Mouse (Mus musculus): Measurements from ENCODE around the gene Ccdc113.

Gene Ccdc113

GRCm38 (mm10) chr8:95533584-95534387, at the start of gene Ccdc113:
TSS of gene Ccdc113 (plus strand) at chr8:95534085.
- peak in 1 of 2 experiments; percentile 20 for DNase-seq (ENCODE audit: low spot score in 2 of 2)

- DNase-seq (ENCODE audit: low spot score in 2 of 2): peak; percentile 16 to 71
Measured at GRCm38 (mm10) chr8:95487800-95488697, 45.8 kb upstream of the Ccdc113 start.

- peak; percentile 90 to 99 for DNase-seq (ENCODE audit: low spot score in 2 of 2)
Measured at GRCm38 (mm10) chr8:95488698-95489332, 45.1 kb upstream of the Ccdc113 start.

DNA sequence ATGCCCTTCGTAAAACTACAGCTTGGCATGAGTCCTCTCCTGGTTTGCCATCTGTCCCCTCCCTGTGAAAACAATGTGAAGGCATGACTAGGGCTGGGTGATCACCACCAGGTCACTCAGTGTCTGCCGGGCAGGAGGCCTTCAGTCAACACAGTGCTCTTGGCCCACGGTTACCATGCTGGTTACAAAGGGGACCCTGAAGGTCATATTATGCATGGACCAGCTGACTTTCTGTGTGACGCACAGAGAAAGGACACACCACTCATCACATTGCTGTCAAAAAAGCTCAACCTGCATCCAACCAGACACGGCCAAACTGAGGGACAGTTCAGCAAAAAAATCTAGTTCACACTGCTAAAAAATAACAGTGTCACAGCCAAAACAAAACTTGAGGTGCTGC, 43.9 kb upstream of the Ccdc113 start, which contains the start of gene Csnk2a2:
Gene Csnk2a2, minus strand, starts transcription at position 34 of the 400 bp plus-strand sequence.
- DNase-seq (ENCODE audit: low spot score in 2 of 2): no peak

- DNase-seq (ENCODE audit: low spot score in 2 of 2): no peak
Measured at GRCm38 (mm10) chr8:95492057-95492456, 41.8 kb upstream of the Ccdc113 start.

DNA sequence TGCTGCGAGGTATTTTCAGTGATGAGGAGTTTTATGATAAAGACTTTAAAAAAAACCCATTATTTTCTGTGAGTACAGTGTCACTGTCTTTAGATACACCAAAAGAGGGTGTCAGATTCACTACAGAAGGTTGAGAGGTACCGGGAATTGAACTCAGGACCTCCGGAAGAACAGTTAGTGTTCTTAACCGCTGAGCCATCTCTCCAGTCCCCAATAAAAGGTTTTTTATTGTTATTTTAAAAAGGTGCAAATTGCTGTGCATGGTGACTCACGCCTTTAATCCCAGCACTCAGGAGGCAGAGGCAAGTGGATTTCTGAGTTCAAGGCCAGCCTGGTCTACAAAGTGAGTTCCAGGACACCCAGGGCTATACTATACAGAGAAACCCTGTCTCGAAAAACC, 38.4 kb upstream of the Ccdc113 start:
- no peak for DNase-seq (ENCODE audit: low spot score in 2 of 2)

DNA sequence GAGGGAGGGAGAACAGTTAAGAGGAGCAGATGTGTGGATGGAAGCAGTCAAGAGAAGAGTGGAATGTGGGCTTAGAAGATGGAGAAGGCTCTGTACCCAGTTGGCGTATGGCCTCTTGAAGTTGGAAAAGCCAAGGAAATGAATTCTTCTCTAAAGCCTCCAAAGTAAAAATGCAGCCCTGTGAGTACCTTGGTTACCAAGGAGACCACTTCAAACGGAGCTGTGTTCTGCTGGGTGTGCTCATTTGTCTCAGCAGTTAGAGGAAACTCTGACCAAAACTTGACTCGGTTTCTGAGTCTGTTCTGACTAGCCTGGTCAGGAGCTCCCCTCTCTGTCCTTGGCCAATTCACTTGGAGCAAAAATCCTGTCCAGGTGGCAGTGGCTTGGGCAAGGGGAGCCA, 37.5 kb upstream of the Ccdc113 start:
- no peak for DNase-seq (ENCODE audit: low spot score in 2 of 2)

GRCm38 (mm10) chr8:95497821-95498220, 36.1 kb upstream of the Ccdc113 start:
- DNase-seq (ENCODE audit: low spot score in 2 of 2): no peak

DNA sequence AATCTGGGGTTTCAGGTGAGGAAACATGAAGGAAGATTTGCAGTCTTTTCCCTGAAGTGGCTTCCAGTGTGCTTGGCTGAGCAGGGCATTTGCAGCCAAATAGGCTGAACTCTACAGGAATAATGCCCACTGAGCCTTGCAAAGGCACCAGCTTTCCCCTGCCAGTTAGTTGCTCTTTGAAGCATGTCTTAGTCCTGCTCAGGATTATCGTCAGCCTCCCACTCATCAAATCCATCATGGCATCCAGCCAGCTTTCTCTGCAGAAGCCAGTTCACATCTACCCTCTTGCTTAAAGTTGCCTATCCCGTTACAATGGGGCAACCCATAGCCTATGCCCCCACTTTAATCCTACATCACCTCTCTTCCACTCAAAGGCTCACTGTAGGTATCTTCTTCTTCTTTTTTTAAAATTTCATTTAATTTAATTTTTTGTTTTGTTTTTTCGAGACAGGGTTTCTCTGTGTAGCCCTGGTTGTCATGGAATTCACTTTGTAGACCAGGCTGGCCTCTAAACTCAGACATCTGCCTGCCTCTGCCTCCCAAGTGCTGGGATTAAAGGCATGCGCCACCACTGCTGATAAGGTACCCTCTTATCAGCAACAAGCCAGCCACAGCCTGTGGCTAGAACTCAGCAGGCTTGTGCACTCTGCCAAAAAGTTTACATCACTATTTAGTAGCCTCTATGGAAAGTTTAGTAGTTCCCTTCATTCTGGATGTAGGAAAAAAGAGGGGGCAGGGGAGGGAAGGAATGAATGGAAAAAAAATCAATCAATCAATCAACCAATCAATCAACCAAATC, 34.4 kb upstream of the Ccdc113 start:
- no peak for DNase-seq (ENCODE audit: low spot score in 2 of 2)

DNA sequence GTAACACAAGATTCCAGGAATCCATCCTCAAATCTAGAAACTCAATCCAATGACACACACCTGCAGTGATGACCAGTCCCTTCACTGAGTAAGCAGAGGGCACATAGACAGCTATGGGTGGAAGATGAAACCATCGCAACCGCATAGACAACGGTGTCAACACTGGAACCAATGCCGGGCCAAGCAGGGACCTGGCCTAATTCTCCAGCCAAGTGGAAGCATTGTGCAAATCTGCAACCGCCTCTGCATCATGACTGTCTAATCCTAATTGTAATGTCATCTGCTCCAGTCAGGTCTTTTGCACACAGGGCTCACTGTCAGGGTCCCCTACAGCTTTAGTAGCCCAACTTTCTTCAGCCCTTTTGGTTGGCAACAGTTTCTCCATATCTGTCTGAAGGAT, 33.4 kb upstream of the Ccdc113 start:
- no peak for DNase-seq (ENCODE audit: low spot score in 2 of 2)

DNA sequence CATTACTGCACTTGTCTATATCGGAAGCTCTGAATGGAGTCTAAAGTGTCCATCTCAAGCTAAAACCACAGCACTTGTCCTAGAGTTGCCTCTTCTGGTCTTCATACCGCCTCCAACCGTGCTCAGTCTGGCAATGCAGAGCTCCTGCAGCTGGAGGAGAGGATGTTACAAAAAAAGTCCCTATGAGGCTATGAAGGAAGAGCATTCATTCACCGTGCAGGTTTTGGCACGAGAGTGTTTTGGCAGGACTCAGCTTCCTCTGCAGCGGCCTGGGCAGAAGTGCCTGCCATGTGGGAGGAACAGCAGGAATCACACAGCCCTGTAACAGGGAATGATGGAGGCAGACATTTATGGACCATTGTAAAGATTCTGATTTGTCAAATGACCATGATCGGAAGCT, 31.5 kb upstream of the Ccdc113 start:
- DNase-seq (ENCODE audit: low spot score in 2 of 2): no peak

DNA sequence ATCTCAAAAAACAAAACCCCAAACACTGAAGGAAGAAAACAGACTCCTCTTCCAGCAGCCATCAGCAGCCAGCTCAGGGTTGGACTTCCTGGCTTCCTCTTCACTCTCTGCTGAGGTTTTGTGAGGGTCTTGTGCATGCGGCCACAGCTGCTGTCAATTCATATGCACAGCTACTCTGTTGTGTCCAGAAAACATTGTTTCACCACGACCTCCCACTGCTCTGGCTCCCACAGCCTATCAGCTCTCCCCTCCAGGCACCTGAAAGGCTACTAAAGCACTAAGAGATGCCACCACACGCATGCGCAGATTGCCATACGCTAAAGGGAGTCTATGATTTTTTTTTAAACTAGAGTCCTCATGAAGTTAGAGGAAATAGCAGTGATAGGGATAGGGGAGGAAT, 29.1 kb upstream of the Ccdc113 start:
- no peak for DNase-seq (ENCODE audit: low spot score in 2 of 2)

DNA sequence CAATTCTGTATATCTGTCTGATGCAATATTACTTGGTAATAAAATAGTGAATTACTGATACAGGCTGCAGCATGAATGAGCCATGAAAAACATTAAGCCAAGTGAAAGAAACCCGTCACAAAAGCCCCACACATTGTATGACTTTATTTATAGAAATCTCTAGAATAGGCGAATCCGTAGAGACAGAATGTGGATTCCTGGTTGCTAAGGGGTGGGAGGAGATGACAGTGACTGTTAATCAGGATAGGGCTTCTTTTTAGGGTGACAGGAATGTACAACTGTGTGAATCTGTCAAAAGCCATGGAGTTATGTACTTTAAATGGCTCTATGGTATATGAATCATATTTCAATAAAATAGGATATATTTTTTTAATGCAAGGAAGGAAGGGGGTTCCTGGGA, 28.3 kb upstream of the Ccdc113 start:
- DNase-seq (ENCODE audit: low spot score in 2 of 2): no peak

GRCm38 (mm10) chr8:95506245-95506644, 27.6 kb upstream of the Ccdc113 start:
- no peak for DNase-seq (ENCODE audit: low spot score in 2 of 2)

GRCm38 (mm10) chr8:95512257-95512656, 21.6 kb upstream of the Ccdc113 start:
- DNase-seq (ENCODE audit: low spot score in 2 of 2): no peak

DNA sequence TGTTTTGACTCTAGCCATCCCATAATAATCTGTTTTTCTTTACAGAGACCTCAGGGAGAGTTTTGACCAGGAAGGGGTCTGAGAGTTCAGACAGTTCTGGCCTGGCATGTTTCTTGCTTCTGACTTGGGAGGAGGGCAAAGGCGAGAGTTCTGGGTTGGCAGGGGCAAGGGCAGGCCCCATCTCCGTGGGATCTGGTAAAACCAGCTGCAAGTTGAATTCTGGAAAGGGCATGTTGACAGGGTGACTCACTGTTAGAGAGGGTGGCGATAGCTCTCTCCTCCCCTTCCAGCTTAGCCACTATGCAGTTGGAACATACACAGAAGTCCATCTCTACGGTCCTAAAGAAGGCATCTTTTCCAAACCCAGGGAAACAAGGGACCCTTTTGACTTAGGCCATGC, 20.7 kb upstream of the Ccdc113 start:
- DNase-seq (ENCODE audit: low spot score in 2 of 2): no peak

- DNase-seq (ENCODE audit: low spot score in 2 of 2): no peak
Measured at GRCm38 (mm10) chr8:95516928-95517327, 17.0 kb upstream of the Ccdc113 start.

- no peak for DNase-seq (ENCODE audit: low spot score in 2 of 2)
Measured at GRCm38 (mm10) chr8:95523991-95524390, 9.9 kb upstream of the Ccdc113 start.

DNA sequence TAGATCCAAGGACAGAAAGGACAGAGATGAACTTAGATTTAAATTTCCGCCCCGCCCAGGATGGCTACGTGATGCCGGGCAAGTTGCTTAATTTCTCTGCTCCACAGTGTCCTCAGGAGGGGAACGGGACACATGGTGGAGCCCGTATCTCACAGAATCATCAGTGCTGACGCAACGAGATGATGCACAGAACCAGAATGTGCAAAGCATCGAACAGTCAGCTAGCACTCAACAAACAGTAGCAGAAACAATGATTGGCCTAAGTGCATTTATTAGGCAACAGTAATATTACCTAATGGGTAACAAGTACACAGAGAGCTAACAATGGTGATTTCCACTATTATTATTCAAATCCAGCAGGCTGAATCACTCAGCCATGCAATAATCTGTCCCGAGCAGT, 5.7 kb upstream of the Ccdc113 start:
- no peak for DNase-seq (ENCODE audit: low spot score in 2 of 2)

DNA sequence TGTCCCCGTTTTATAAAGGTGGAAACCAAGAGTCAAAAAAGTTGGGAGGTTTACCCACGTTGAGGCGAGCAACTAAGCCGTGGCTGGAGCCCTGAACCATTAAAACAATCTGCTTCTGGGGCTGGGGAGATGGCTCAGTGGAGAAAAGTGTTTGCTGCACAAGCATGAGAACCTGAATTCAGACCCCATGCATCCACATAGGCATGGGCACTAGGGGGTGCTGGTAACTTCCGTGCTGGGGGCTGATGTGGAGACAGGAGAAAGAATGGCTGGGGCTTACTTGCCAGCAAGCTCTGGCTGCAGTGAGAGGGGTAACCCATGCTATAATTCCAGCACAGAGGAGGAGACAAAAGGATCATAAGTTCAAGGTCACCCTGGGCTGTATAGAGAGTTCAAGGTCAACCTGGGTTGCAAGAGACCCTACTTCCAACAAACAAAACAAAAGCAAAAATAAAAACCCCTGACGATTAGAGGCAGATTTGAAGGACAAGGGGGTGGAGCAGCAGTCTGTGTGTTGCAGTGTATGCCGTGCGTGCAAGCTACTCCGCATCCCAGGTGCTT, 5.1 kb upstream of the Ccdc113 start:
- no peak for DNase-seq (ENCODE audit: low spot score in 2 of 2)

DNA sequence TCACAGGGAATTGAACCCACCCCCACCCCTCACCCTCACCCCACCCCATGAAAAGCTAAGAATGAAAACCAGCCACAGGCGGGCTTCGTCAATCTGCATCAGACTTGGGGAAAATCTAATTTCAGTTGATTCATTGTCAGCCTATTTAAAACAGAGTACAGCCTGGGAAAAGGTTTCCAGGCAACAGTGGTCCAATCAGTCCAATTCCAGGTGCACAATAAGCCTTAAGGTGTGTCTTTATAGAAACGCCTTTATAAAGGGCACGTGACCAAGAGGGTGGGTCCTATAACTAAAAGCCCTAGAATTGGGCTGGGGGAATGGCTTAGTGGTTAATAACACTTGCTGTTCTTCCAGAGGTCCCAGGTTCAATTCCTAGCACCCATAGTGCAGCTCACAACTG, 1.7 kb upstream of the Ccdc113 start:
- no peak for DNase-seq (ENCODE audit: low spot score in 2 of 2)

All from spleen, postnatal 4 days (tissue).